Mouse (Mus musculus): ENCODE results near the gene Cldn16.

DNA sequence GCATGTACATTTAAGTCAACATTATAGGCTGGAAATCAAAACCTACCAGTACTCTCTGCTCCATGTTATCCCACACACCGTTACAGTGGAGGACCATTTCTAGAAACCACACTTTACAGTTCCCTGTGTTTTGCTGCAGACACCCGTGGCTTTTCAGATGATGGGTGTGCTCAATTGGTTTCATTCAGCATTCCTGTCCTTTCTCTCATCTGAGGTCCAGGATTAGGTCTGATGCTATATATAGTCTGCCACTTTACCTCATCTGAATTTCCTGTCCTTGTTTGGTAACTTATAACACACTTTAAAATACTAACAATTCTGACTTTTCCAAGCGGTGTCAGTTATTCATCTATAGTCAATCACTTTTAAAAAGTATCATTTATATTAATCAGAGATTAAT lies 37.8 kb downstream of the Cldn16 start:
- TF ChIP-seq POLR2A (IDR thresholded peaks at IDR 0.05; ENCODE audit: insufficient read depth, low read length): no peak
- no peak for TF ChIP-seq CTCF (IDR thresholded peaks at IDR 0.05; ENCODE audit: low read depth, low read length)
- no peak for TF ChIP-seq EP300 (IDR thresholded peaks at IDR 0.05; ENCODE audit: insufficient read depth, low read depth, low read length)

Data from ES-Bruce4 (cell line).